Mouse (Mus musculus) forebrain, embryonic 15.5 days (tissue): ENCODE measurements around the gene Dpp4. TPM values are rescaled to one million over a fixed set of nuclear protein-coding genes. Genes with fewer than 3 reads are reported as not detected.

ENCODE experiments used
- ATAC-seq: fragments of 200-750 bp; cut with Nextera tagmentation; replicated peaks from 2 replicates; pipeline ENCODE4 v1.8.0; 2017; ENCODE audit warnings: mild to moderate bottlenecking, moderate TSS enrichment, moderate library complexity
- H3K27ac ChIP-seq: fragments of 300-500 bp; sonication (generic); replicated peaks from 2 replicates; pipeline ENCODE4 v1.5.1; 2015; ENCODE audit warnings: mild to moderate bottlenecking, inconsistent platforms
- H3K27me3 ChIP-seq: fragments of 300-500 bp; sonication (generic); 2 replicates; pipeline ENCODE4 v1.6.1; 2015; ENCODE audit warnings: inconsistent platforms
- H3K36me3 ChIP-seq: fragments of 300-500 bp; sonication (generic); 2 replicates; pipeline ENCODE4 v1.6.1; 2015; ENCODE audit warnings: mild to moderate bottlenecking, inconsistent platforms
- H3K4me1 ChIP-seq: fragments of 300-500 bp; sonication (generic); 2 replicates; pipeline ENCODE4 v1.6.1; 2015; ENCODE audit warnings: inconsistent platforms
- H3K4me2 ChIP-seq: fragments of 300-500 bp; sonication (generic); replicated peaks from 2 replicates; pipeline ENCODE4 v1.6.1; 2015; ENCODE audit warnings: mild to moderate bottlenecking, inconsistent platforms
- H3K4me3 ChIP-seq: fragments of 300-500 bp; sonication (generic); 2 replicates; pipeline ENCODE4 v1.5.1; 2015; ENCODE audit warnings: mild to moderate bottlenecking, inconsistent platforms
- H3K9ac ChIP-seq: fragments of 300-500 bp; sonication (generic); replicated peaks from 2 replicates; pipeline ENCODE4 v1.6.1; 2015; ENCODE audit warnings: mild to moderate bottlenecking, inconsistent platforms
- H3K9me3 ChIP-seq: fragments of 300-500 bp; sonication (generic); 2 replicates; pipeline ENCODE4 v1.6.1; 2016; ENCODE audit warnings: inconsistent platforms
- WGBS: fragments of 180-500 bp; shearing (Covaris S2); methylation state at CpG from one replicate; pipeline ENCODE4 v1.1.7; 2015; ENCODE audit warnings: mixed read lengths; 5-methylcytosine and 5-hydroxymethylcytosine counted together
- polyA plus RNA-seq: library from polyadenylated mRNA; unstranded; fragments of >200 nt; fragmentation: Nextera tagmentation; extraction: Ambion mirVana; gene quantifications from 2 replicates; pipeline ENCODE4 v1.2.1, GENCODE M21; 2015

Dpp4 gene
- polyA plus RNA-seq = 1.5 and 1.6 TPM in 2 replicates

GRCm38 (mm10) chr2:62412081-62412821 lies at the start of gene Dpp4:
Gene Dpp4 (minus strand): TSS chr2:62412231.
- peaks cover 12% of the 10 kb centered on the region for H3K4me1 ChIP-seq
- H3K27me3 ChIP-seq = 0 out of 2 replicates have a peak, but pooled peaks cover 8% of the 10 kb centered on the region
- no peak for ATAC-seq
- no peaks in the 10 kb centered on the region for H3K36me3 ChIP-seq
- no peak within 1 kb of the TSS for H3K27ac ChIP-seq
- 53% methylated on average over 13 of the region's 13 CpGs for WGBS
- 0 out of 2 replicates have a peak within 1 kb of the TSS, but pooled peaks have one; percentile 4 for H3K9ac ChIP-seq
- H3K9me3 ChIP-seq = no peaks in the 10 kb centered on the region
- peak within 1 kb of the TSS; percentile 75 for H3K4me2 ChIP-seq
- peak within 1 kb of the TSS; percentile 39 for H3K4me3 ChIP-seq

- Histone ChIP-seq H3K9ac (no peak overlapping the region), H3K9me3 (no peaks in the 10 kb centered on the region), H3K4me2 (no peak overlapping the region), H3K4me1 (peaks cover 21% of the 10 kb centered on the region), H3K36me3 (no peaks in the 10 kb centered on the region), H3K27me3 (no peaks in the 10 kb centered on the region), H3K27ac (peak overlapping the region; percentile 39), H3K4me3 (no peak overlapping the region)
- ATAC-seq = no peak
- 87% methylated on average over 12 of the region's 12 CpGs for WGBS
Measured at GRCm38 (mm10) chr2:62460815-62461450, 48.9 kb upstream of the Dpp4 start.

DNA sequence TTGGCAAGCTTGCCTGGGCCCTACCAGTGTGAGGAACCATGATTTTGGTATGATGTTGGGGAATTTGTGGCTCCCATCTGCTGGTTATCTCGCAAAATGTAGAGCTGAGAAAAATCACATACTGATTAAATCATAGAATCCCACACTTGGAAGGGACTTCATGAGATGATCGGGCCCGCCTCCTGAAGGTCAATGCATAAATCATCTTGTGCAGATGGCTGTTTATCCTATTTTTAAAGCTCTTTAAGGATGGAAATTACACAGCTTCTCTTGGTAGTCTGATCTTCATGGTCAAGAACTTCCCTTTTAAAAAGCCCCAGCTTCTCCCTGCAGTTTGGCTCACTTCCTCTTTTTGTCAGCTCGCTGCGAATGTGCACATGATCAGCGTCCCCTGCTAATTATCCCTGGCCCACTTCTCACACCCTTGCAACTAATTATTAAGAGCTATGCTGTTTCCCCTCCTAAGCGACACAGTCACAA lies 48.2 kb upstream of the Dpp4 start:
- Histone ChIP-seq H3K4me2 (no peak overlapping the region), H3K27me3 (no peaks in the 10 kb centered on the region), H3K36me3 (no peaks in the 10 kb centered on the region), H3K9ac (no peak overlapping the region), H3K9me3 (no peaks in the 10 kb centered on the region), H3K27ac (peak overlapping the region; percentile 39), H3K4me3 (no peak overlapping the region), H3K4me1 (peaks cover 21% of the 10 kb centered on the region)
- 39% methylated on average over 7 of the region's 7 CpGs for WGBS
- peak; percentile 65 for ATAC-seq

GRCm38 (mm10) chr2:62459241-62460174 lies 47.5 kb upstream of the Dpp4 start:
- Histone ChIP-seq H3K4me1 (peaks cover 21% of the 10 kb centered on the region), H3K27me3 (no peaks in the 10 kb centered on the region), H3K4me3 (no peak overlapping the region), H3K27ac (peak overlapping the region; percentile 39; the same call in 1 of the 2 replicates), H3K4me2 (no peak overlapping the region), H3K9ac (no peak overlapping the region), H3K36me3 (no peaks in the 10 kb centered on the region), H3K9me3 (no peaks in the 10 kb centered on the region)
- WGBS = 58% methylated on average over 18 of the region's 18 CpGs
- ATAC-seq = no peak

DNA sequence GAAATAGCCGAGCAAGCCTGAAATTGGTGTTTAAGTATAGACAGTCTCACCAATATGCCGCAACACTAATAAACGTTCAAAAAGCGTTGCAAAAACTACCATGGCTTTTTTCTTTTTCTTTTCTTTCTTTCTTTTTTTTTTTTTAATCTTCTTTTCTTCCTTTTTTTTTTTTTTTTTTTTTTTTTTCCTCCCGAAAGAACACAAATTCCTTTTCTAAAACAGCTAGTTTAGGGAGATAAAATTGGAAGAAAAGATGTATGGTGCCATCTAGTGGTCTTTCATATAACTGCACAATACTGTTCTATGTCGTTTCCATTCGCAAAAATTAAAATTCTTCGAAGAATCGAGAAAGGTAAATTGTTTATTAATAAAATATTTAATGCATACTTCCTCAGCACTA lies 46.0 kb upstream of the Dpp4 start:
- ATAC-seq = no peak
- Histone ChIP-seq H3K4me3 (no peak overlapping the region), H3K9me3 (no peaks in the 10 kb centered on the region), H3K9ac (no peak overlapping the region), H3K4me1 (peaks cover 21% of the 10 kb centered on the region), H3K27ac (no peak overlapping the region), H3K4me2 (no peak overlapping the region), H3K36me3 (no peaks in the 10 kb centered on the region), H3K27me3 (no peaks in the 10 kb centered on the region)
- 34% methylated on average over 9 of the region's 9 CpGs for WGBS

DNA sequence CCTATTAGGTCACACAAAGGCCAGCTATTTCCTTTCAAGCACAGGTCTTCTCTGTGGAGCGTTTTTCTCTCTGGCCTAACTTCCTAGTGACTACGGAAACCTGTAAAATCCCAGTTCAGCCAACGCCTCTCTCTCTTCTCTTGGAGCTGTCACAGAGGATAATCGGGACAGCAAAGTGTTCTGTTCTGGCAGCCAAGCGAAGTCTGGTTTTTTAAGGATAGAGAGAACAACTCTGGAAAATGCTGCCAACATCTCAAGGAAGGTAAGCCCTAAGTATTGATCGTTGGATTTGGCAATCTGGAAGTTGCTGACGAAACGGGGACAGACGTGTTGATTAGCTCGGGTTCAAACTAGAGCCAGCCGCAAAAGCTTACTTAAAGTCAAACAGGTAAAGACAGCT lies 43.0 kb upstream of the Dpp4 start:
- Histone ChIP-seq H3K36me3 (no peaks in the 10 kb centered on the region), H3K4me2 (no peak overlapping the region)

GRCm38 (mm10) chr2:62454033-62454432 lies 42.0 kb upstream of the Dpp4 start:
- ATAC-seq = no peak
- Histone ChIP-seq H3K4me2 (no peak overlapping the region), H3K27ac (no peak overlapping the region), H3K9me3 (no peaks in the 10 kb centered on the region), H3K9ac (no peak overlapping the region), H3K4me3 (no peak overlapping the region), H3K4me1 (peaks cover 6% of the 10 kb centered on the region; the same call in 1 of the 2 replicates), H3K36me3 (no peaks in the 10 kb centered on the region), H3K27me3 (no peaks in the 10 kb centered on the region)
- WGBS = 80% methylated on average over 6 of the region's 6 CpGs

More for the DNA sequence above, 43.0 kb upstream of the Dpp4 start:
- 75% methylated on average over 11 of the region's 11 CpGs for WGBS
- H3K27me3 ChIP-seq = no peaks in the 10 kb centered on the region
- no peak for ATAC-seq
- no peaks in the 10 kb centered on the region for H3K9me3 ChIP-seq
- H3K9ac ChIP-seq = no peak overlapping the region
- no peak overlapping the region for H3K4me3 ChIP-seq
- H3K27ac ChIP-seq = no peak overlapping the region
- peaks cover 11% of the 10 kb centered on the region for H3K4me1 ChIP-seq

DNA sequence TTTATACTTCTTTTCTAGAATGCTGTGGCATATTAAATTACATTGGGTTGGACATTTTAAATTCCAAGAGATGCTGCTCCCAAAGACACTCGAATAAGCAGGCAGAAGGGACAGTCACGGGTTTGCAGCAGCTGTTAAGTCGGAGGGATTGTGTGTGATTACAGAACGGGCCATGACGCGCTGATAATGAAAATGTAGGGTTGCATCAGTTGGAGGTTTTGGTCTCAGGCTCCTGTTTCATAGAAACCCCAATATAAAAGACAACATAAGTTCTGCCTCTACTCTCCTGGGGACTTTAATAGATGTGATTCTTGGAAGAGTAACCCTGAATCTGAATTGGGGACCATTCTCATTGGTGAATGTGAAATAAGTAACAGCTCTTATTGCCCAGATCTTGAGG lies 38.3 kb upstream of the Dpp4 start:
- H3K27me3 ChIP-seq = no peaks in the 10 kb centered on the region
- no peaks in the 10 kb centered on the region for H3K36me3 ChIP-seq
- no peak overlapping the region for H3K4me2 ChIP-seq
- no peaks in the 10 kb centered on the region for H3K4me1 ChIP-seq
- no peak overlapping the region for H3K9ac ChIP-seq
- WGBS = 92% methylated on average over 6 of the region's 6 CpGs
- ATAC-seq = no peak
- no peaks in the 10 kb centered on the region for H3K9me3 ChIP-seq
- H3K27ac ChIP-seq = no peak overlapping the region
- no peak overlapping the region for H3K4me3 ChIP-seq

DNA sequence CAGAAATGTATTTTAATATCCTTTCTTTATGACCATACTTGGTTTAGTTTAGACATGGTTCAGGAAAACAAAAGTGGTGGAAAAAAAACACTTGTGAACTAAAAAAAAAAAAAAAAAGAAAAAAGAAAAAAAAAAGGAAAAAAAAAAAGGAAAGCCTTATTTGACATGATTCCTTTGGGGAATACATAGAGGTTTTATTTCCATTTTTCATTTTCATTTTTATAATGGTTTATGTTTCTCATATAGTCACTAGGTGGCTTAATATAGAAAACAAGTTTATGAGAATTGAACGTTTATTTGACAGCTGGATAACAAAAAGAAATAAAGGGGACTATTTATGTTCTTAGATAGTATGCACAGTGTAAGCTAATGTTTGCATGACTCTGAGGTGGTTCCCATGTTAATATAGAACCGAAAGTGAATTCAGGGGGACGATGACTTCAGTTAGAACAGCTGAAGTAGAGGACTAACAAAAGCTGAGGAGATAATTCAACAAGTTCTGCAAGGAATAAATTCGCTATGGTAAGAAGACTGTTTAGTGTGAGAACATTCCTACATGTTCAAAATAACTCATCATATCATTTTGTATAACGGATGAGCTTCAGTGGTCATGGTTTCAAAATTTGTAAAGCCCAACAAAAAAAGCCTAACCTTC lies 37.8 kb upstream of the Dpp4 start:
- H3K9me3 ChIP-seq = no peaks in the 10 kb centered on the region
- no peaks in the 10 kb centered on the region for H3K4me1 ChIP-seq
- no peak overlapping the region for H3K4me2 ChIP-seq
- H3K9ac ChIP-seq = no peak overlapping the region
- no peaks in the 10 kb centered on the region for H3K27me3 ChIP-seq
- no peak overlapping the region for H3K4me3 ChIP-seq
- no peaks in the 10 kb centered on the region for H3K36me3 ChIP-seq
- ATAC-seq = no peak
- H3K27ac ChIP-seq = no peak overlapping the region
- WGBS = 93% methylated on average over 5 of the region's 5 CpGs

GRCm38 (mm10) chr2:62440802-62441544 lies 28.9 kb upstream of the Dpp4 start:
- H3K9me3 ChIP-seq = no peaks in the 10 kb centered on the region

DNA sequence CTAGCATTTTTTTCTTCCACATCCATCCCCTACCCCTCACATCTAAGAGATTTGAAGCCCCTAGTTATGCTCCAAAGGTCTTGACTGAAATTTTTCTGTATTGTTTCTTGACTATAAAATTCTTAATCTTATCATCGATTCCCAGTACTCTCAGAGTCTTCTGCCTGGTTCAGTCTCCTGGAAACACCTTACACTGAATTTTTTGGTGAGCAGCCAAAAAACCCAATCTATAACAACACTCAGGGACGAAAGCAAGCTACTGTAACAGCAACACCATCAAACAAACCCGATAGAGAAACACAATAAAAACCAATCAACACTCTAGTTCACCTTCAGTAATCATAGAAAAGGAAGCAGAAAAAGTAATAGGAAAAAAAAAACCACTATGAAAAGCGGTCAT lies 28.1 kb upstream of the Dpp4 start:
- H3K27ac ChIP-seq = no peak overlapping the region
- no peaks in the 10 kb centered on the region for H3K9me3 ChIP-seq
- no peak overlapping the region for H3K4me3 ChIP-seq
- no peaks in the 10 kb centered on the region for H3K36me3 ChIP-seq
- no peak overlapping the region for H3K4me2 ChIP-seq
- ATAC-seq = no peak
- no peak overlapping the region for H3K9ac ChIP-seq
- H3K4me1 ChIP-seq = no peaks in the 10 kb centered on the region
- WGBS = 75% methylated on average over 4 of the region's 4 CpGs
- no peaks in the 10 kb centered on the region for H3K27me3 ChIP-seq

More at GRCm38 (mm10) chr2:62440802-62441544, 28.9 kb upstream of the Dpp4 start:
- ATAC-seq = 0 out of 2 replicates have a peak, but pooled peaks have one; percentile 19
- 72% methylated on average over 13 of the region's 13 CpGs for whole genome bisulfite sequencing
- no peak overlapping the region for H3K9ac ChIP-seq
- no peak overlapping the region for H3K27ac ChIP-seq
- H3K36me3 ChIP-seq = no peaks in the 10 kb centered on the region
- H3K4me2 ChIP-seq = no peak overlapping the region
- H3K4me3 ChIP-seq = no peak overlapping the region
- no peaks in the 10 kb centered on the region for H3K27me3 ChIP-seq
- H3K4me1 ChIP-seq = no peaks in the 10 kb centered on the region
